Mouse (Mus musculus): Measurements from ENCODE around the gene Cpvl. TPM values are rescaled to one million over a fixed set of nuclear protein-coding genes. Genes with fewer than 3 reads are reported as not detected.

The Cpvl gene
- polyA plus RNA-seq, 1 experiment from 2014 or later, result 0.12 TPM

DNA sequence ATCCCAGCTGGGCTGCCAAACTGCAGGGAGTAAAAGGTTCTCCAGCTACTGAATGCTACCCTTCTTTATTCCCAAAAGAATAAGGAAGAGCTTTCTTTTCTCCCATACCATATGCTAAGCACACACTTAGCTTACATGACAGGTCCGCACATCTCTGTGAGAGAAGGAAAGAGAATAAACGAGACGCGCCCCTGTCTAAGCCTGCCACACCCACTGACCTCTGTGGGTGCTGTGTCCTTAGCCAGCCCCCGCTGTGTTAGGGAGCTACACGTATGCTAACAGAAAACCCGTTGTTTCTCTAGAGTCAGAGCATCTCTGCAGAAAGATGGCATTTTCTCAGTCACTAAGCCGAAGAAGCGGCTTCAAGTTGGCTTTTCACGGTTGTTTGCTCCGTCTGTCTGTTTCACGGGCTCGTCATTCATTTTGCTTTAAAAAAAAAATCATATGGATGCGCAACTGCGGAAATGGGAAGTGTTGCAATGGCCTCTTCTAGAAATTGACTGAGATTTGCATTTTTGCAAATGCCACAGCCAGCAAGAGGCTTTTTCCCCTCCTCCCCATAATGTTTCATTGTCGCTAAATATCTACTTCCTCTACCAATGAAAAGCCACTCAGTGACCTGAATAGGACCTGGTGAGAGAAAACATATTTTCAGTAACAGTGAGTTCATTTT, 30.1 kb upstream of the Cpvl start:
- Histone ChIP-seq H3K36me3 (ENCODE audit: control insufficient read depth, insufficient read depth, low read length) (no peaks in the 10 kb centered on the region), H3K27me3 (ENCODE audit: control insufficient read depth, insufficient read depth, low read length) (no peaks in the 10 kb centered on the region), H3K9ac (ENCODE audit: low read length) (no peak overlapping the region), H3K4me1 (replicated peaks; ENCODE audit: control insufficient read depth, insufficient read depth, low read length) (peaks cover 2% of the 10 kb centered on the region; the same call in 1 of the 2 replicates), H3K9me3 (ENCODE audit: control insufficient read depth, low read length) (no peaks in the 10 kb centered on the region), H3K4me2 (ENCODE audit: low read depth, low read length, severe bottlenecking) (no peak overlapping the region), H3K27ac (ENCODE audit: low read depth, low read length) (no peak overlapping the region), H3K4me3 (ENCODE audit: low read depth, low read length) (no peak overlapping the region)
- 73% methylated on average over 16 of the region's 16 CpGs for WGBS
- ATAC-seq (replicated peaks; ENCODE audit: low FRiP score) (no peak), DNase-seq (ENCODE audit: low spot score) (no peak)

DNA sequence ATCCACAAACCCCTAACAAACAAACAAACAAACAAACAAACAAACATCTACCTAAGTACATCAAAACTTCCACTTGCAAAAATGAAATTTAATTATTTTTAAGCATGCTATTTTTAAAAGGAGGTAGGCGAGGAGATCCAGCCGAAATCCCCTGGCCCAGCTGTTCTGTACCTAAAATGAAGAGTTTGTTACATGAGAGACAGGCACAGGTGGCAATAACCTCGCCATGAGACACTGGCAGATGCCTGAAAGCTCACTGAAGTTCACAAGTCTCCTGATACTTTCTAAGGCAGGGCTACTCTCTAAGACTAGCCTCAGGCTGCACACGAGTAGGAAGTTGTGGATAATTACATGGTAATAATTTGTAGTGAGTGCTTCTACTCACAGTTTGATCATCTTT, 26.8 kb upstream of the Cpvl start:
- no peak overlapping the region for H3K4me3 ChIP-seq (ENCODE audit: low read depth, low read length)
- no peak overlapping the region for H3K9ac ChIP-seq (ENCODE audit: low read length)
- no peaks in the 10 kb centered on the region for H3K27me3 ChIP-seq (ENCODE audit: control insufficient read depth, insufficient read depth, low read length)
- ATAC-seq (replicated peaks; ENCODE audit: low FRiP score) (no peak), DNase-seq (ENCODE audit: low spot score) (no peak)
- no peak overlapping the region for H3K27ac ChIP-seq (ENCODE audit: low read depth, low read length)
- no peaks in the 10 kb centered on the region for H3K36me3 ChIP-seq (ENCODE audit: control insufficient read depth, insufficient read depth, low read length)
- WGBS, result 85% methylated on average over 4 of the region's 4 CpGs
- H3K9me3 ChIP-seq (ENCODE audit: control insufficient read depth, low read length), result no peaks in the 10 kb centered on the region
- peaks cover 2% of the 10 kb centered on the region; the same call in 1 of the 2 replicates for H3K4me1 ChIP-seq (replicated peaks; ENCODE audit: control insufficient read depth, insufficient read depth, low read length)
- no peak overlapping the region for H3K4me2 ChIP-seq (ENCODE audit: low read depth, low read length, severe bottlenecking)

- 94% methylated on average over 3 of the region's 3 CpGs for WGBS
- Histone ChIP-seq H3K4me2 (ENCODE audit: low read depth, low read length, severe bottlenecking) (no peak overlapping the region), H3K9ac (ENCODE audit: low read length) (no peak overlapping the region), H3K4me1 (replicated peaks; ENCODE audit: control insufficient read depth, insufficient read depth, low read length) (no peaks in the 10 kb centered on the region), H3K27me3 (ENCODE audit: control insufficient read depth, insufficient read depth, low read length) (no peaks in the 10 kb centered on the region), H3K4me3 (ENCODE audit: low read depth, low read length) (no peak overlapping the region), H3K36me3 (ENCODE audit: control insufficient read depth, insufficient read depth, low read length) (no peaks in the 10 kb centered on the region), H3K9me3 (ENCODE audit: control insufficient read depth, low read length) (no peaks in the 10 kb centered on the region), H3K27ac (ENCODE audit: low read depth, low read length) (no peak overlapping the region)
- no peak for ATAC-seq (replicated peaks; ENCODE audit: low FRiP score)
- no peak for DNase-seq (ENCODE audit: low spot score)
Measured at GRCm38 (mm10) chr6:53996226-53996955, 17.9 kb upstream of the Cpvl start.

DNA sequence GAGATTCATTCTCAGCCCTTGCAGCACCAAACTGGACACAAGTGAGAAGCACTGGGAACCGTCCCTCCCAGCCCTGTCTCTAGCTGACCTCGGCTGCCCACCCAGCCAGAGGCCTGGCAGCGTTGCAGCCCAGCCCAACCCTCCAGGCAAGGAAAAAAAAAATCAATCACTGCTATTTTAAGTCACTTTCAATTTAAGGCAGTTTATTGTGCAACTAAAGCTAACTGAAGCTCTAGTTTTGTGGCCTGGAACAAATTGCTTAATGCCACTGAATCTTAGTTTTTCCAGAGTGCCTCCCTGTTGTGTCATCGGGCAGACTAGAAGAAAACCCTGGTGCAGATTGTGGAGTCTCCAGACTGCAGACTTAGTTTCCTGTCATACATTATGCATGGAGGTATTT, 17.0 kb upstream of the Cpvl start:
- Histone ChIP-seq H3K4me3 (ENCODE audit: low read depth, low read length) (no peak overlapping the region), H3K4me1 (replicated peaks; ENCODE audit: control insufficient read depth, insufficient read depth, low read length) (no peaks in the 10 kb centered on the region), H3K9me3 (ENCODE audit: control insufficient read depth, low read length) (no peaks in the 10 kb centered on the region), H3K4me2 (ENCODE audit: low read depth, low read length, severe bottlenecking) (no peak overlapping the region), H3K9ac (ENCODE audit: low read length) (no peak overlapping the region), H3K27me3 (ENCODE audit: control insufficient read depth, insufficient read depth, low read length) (no peaks in the 10 kb centered on the region), H3K27ac (ENCODE audit: low read depth, low read length) (no peak overlapping the region), H3K36me3 (ENCODE audit: control insufficient read depth, insufficient read depth, low read length) (no peaks in the 10 kb centered on the region)
- no peak for ATAC-seq (replicated peaks; ENCODE audit: low FRiP score)
- 79% methylated on average over 4 of the region's 4 CpGs for WGBS
- DNase-seq (ENCODE audit: low spot score), result no peak

GRCm38 (mm10) chr6:53992386-53992785, 13.9 kb upstream of the Cpvl start:
- 89% methylated on average over 3 of the region's 3 CpGs for WGBS
- H3K9ac ChIP-seq (ENCODE audit: low read length), result no peak overlapping the region
- no peak overlapping the region for H3K4me2 ChIP-seq (ENCODE audit: low read depth, low read length, severe bottlenecking)
- no peaks in the 10 kb centered on the region for H3K9me3 ChIP-seq (ENCODE audit: control insufficient read depth, low read length)
- no peak overlapping the region for H3K27ac ChIP-seq (ENCODE audit: low read depth, low read length)
- ATAC-seq (replicated peaks; ENCODE audit: low FRiP score), result no peak
- H3K4me3 ChIP-seq (ENCODE audit: low read depth, low read length), result no peak overlapping the region
- no peaks in the 10 kb centered on the region for H3K36me3 ChIP-seq (ENCODE audit: control insufficient read depth, insufficient read depth, low read length)
- H3K27me3 ChIP-seq (ENCODE audit: control insufficient read depth, insufficient read depth, low read length), result no peaks in the 10 kb centered on the region
- no peak for DNase-seq (ENCODE audit: low spot score)
- H3K4me1 ChIP-seq (replicated peaks; ENCODE audit: control insufficient read depth, insufficient read depth, low read length), result no peaks in the 10 kb centered on the region

GRCm38 (mm10) chr6:53987235-53987634, 8.8 kb upstream of the Cpvl start:
- H3K4me3 ChIP-seq (ENCODE audit: low read depth, low read length), result no peak overlapping the region
- no peak overlapping the region for H3K27ac ChIP-seq (ENCODE audit: low read depth, low read length)
- H3K9me3 ChIP-seq (ENCODE audit: control insufficient read depth, low read length), result no peaks in the 10 kb centered on the region
- H3K4me1 ChIP-seq (replicated peaks; ENCODE audit: control insufficient read depth, insufficient read depth, low read length), result no peaks in the 10 kb centered on the region
- 93% methylated on average over 3 of the region's 3 CpGs for WGBS
- no peak for ATAC-seq (replicated peaks; ENCODE audit: low FRiP score)
- H3K9ac ChIP-seq (ENCODE audit: low read length), result no peak overlapping the region
- H3K36me3 ChIP-seq (ENCODE audit: control insufficient read depth, insufficient read depth, low read length), result no peaks in the 10 kb centered on the region
- H3K4me2 ChIP-seq (ENCODE audit: low read depth, low read length, severe bottlenecking), result no peak overlapping the region
- H3K27me3 ChIP-seq (ENCODE audit: control insufficient read depth, insufficient read depth, low read length), result no peaks in the 10 kb centered on the region
- DNase-seq (ENCODE audit: low spot score), result no peak

GRCm38 (mm10) chr6:53986273-53986985, 8.0 kb upstream of the Cpvl start:
- 83% methylated on average over 13 of the region's 14 CpGs for WGBS
- no peaks in the 10 kb centered on the region for H3K4me1 ChIP-seq (replicated peaks; ENCODE audit: control insufficient read depth, insufficient read depth, low read length)
- no peaks in the 10 kb centered on the region for H3K9me3 ChIP-seq (ENCODE audit: control insufficient read depth, low read length)
- H3K4me2 ChIP-seq (ENCODE audit: low read depth, low read length, severe bottlenecking), result no peak overlapping the region
- DNase-seq (ENCODE audit: low spot score) (no peak), ATAC-seq (replicated peaks; ENCODE audit: low FRiP score) (no peak)
- H3K4me3 ChIP-seq (ENCODE audit: low read depth, low read length), result no peak overlapping the region
- H3K27me3 ChIP-seq (ENCODE audit: control insufficient read depth, insufficient read depth, low read length), result no peaks in the 10 kb centered on the region
- no peak overlapping the region for H3K9ac ChIP-seq (ENCODE audit: low read length)
- no peaks in the 10 kb centered on the region for H3K36me3 ChIP-seq (ENCODE audit: control insufficient read depth, insufficient read depth, low read length)
- H3K27ac ChIP-seq (ENCODE audit: low read depth, low read length), result no peak overlapping the region

- no peak overlapping the region for H3K9ac ChIP-seq (ENCODE audit: low read length)
- DNase-seq (ENCODE audit: low spot score) (no peak), ATAC-seq (replicated peaks; ENCODE audit: low FRiP score) (no peak)
- H3K4me3 ChIP-seq (ENCODE audit: low read depth, low read length), result no peak overlapping the region
- no peaks in the 10 kb centered on the region for H3K27me3 ChIP-seq (ENCODE audit: control insufficient read depth, insufficient read depth, low read length)
- no peaks in the 10 kb centered on the region for H3K9me3 ChIP-seq (ENCODE audit: control insufficient read depth, low read length)
- no peaks in the 10 kb centered on the region for H3K36me3 ChIP-seq (ENCODE audit: control insufficient read depth, insufficient read depth, low read length)
- no peak overlapping the region for H3K27ac ChIP-seq (ENCODE audit: low read depth, low read length)
- no peaks in the 10 kb centered on the region for H3K4me1 ChIP-seq (replicated peaks; ENCODE audit: control insufficient read depth, insufficient read depth, low read length)
- 79% methylated on average over 6 of the region's 6 CpGs for WGBS
- H3K4me2 ChIP-seq (ENCODE audit: low read depth, low read length, severe bottlenecking), result no peak overlapping the region
Measured at GRCm38 (mm10) chr6:53983820-53984219, 5.3 kb upstream of the Cpvl start.

Data from forebrain, embryonic 11.5 days (tissue).